Mouse (Mus musculus) CH12F3 (cell line): ENCODE results near the gene Rtbdn.

Experiments
- in situ Hi-C: fragments of 300-500 bp; cut with MboI; formaldehyde crosslinking; loops from 2 replicates; pipeline ENCODE4 v1.14.3; 2020; ENCODE audit warnings: low sequenced_read_pairs

Rtbdn gene

DNA sequence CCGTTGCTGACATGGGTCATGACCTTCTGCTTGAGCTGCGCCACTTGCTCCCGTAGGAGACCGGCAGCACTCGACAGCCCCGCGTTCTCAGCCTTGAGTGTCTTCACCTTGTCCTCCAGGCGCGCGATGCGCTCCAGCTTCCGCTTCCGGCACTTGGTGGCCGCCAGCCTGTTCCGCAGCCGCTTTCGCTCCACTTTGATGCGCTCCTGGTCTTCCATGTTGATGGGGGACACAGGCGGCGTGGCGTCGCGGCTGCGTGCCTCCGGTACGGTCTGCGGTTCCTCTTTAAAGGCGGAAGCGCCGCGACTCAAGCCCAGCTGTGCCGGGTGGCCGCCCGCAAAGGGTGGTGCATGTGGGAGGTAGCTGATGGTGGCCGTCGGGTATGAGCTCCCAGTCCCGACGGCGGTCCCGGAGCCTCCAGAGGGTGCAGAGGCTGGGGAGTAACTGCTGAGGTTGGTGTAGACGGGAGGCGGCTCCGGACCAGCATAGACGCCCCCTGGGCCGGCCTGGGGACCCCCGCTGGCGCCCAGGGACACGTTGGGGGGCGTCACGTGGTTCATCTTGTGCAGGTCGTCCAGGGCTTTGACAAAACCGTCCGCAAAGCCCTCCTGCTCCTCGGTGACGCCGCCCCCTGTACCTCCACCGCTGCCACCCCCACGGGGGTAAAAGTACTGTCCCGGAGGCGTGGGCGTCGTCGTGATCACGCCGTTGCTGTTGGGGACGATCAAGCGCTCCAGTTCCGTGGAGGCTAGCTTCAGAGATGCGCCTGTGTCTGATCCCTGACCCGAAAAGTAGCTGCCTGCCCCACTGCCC is 30.9 kb downstream of the Rtbdn start:
- in situ Hi-C loops: no loop called here

DNA sequence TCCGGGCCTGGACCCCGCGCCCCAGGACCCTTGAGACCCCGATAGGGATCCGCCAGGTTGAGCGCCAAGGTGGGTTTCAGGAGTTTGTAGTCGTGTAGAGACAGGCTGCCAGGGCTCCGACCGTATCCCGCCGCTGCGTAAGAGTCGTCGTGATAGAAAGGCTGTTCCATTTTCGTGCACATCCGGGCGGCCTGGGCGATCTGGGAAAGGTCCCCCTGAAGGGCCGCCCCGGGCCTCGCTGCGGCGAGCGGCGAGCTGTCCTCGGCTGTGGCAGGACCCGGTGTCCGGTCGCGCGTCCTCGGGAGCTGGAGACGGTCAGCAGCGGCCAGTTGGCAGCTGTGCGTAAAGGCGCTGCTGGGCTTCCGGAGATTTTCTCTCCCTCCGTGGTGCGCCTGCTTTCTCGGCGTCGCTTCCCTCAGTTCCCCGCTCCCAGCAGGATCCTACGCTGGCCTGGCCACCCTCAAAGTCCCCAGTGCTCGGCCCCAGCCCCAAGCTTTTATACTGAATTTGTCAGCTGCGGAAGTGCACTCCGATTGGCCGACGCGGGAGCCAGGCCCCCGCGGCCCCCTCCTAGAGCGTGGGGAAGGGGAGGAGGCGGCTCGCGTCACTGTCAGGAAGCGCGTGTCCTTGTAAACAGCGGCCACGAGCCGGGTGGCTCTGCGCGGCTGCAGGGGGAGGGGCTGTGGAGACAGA is 31.6 kb downstream of the Rtbdn start, which contains the start of gene Junb:
Junb (minus strand) TSS at position 471 of the 693 bp plus-strand sequence.
- in situ Hi-C loops: no loop called here

DNA sequence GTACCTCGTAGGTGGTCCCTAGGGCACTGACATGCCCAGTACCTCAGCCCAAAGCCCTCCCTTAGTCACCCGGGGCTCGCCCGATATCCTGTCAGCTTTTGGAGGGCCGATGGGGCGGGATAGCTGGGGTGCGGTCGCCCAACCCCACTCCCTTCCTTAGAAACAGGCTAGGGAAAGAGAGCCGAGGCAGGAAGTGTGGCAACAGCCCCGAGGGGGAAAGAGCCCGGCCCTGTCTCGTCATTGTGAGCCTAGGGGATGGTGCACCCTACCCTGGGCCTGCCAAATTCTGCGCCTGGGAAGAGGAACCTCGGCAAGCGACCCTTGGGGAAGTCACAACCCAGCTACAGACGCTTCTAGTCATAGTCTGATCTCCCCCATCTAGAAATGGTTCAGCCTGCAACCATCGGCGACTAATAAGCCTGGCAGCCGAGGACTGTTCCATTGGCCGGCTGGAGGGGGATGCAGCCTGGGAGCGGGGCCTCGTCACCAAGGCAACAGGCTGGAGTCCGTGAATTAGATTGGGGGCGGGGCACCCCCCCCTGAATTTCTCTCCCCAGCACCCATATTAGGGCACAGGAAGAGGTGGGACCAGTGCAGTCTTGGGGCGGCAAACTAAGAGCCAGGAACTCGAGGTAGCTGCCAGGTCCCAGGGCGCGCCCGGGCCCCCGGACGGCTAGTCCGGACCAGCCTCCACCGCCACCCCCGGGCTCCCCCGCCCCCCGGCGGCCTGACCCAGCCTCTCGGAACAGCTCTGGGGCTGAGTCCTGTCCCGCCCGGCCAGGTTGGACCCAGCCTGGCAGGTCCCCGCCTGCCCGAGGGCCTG is 33.0 kb downstream of the Rtbdn start:
- in situ Hi-C loops: no loop called here

DNA sequence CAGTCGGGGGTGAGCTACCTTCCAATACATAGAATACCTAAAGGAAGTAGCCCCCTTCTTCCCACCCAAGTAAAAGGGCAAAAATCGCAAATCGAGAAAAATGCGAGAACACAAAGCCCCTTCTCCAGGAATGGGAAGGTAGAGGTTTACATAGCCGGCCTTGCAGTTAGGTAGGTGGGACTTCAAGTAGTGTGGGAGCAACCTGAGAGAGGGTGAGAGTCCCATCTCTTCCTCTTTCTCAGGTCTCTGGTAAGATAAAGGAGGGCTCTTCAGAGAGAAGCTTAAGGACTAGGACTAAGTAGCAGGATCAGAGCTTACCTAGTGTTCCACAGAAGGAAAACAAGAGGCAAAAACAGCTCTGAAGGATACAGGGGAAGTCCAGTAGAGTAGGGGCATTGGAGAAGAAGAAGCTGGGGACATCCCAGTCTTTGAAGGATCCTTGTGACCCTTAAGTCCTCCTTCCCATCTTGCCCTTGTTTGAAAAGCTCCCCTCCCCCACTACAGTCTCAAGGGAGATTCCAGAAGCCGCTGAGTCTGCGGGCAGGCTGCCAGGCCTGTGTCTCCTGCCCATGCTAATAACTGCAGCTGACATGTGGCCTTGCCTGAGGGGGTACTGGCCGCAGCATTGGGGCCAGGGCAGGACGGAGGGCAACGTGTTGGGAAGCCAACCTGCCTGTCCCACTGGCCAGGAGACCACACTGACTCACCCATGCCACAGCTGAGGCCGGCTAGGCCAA is 34.0 kb downstream of the Rtbdn start:
- in situ Hi-C loops: no loop called here

DNA sequence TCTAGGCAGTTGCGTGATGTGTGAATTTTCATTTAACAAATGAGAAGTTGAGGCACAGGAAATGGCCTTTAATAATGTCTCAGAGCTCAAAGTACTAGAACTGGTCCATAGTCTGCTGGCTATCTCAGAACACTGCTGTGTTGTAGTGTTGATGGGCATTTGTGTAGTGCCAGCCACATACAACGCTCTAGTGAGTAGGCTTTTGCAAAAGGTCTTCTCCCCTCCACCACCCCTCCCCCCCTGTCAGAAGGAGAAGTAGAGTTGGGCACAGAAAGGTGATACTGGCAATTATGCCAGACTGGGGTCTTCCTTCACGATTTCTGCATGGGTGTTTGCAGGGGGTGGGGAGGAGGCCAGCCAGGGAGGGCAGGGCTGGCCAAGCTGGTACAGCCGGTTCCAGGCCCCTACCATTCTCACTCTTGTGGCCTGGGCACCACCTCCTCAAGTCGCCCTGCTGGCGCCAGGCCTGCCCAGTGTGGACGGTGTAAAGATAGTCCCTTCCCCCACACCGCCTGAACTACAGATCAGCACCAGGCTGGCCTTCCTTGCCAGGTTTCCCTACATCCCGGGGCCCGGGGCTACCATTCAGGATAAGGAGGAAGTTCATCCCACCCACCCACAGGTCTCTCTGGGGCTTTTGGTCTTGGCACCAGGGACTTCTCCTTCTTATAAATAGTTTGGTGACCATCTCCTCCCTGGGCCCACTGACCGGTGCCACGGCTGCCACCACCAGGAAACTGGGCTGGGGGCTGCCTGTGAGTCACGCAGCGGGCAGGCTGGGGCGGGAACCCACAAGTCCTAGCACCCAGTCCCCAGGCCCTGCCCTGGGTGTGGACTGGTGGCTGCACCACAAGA is 35.1 kb downstream of the Rtbdn start:
- in situ Hi-C loops: no loop called here

DNA sequence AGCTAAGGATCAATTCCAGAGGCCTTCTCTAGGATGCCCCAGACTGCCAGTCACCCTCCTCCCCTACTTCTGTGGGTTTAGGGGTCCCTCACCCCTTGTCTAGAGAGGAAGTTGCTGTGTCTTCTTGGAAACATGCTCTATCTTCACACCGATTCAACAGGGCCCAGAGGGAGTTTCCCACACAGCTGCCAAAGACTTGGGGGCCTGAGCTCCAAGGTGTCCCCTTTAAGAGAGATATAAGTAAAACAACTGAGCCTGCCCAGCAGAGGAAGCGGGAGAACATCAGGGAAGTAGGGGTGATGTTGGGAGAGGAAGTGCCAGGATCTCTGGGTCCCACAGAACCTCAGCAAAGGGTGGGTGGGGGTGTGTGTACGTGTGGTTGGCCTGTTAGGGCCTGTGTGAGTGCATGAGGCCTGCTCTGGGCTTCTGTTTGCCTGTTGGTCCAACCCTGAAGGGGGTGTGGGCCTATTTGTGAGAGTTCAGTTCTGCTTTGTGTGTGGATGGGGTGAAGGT is 35.8 kb downstream of the Rtbdn start:
- in situ Hi-C loops: no loop called here

DNA sequence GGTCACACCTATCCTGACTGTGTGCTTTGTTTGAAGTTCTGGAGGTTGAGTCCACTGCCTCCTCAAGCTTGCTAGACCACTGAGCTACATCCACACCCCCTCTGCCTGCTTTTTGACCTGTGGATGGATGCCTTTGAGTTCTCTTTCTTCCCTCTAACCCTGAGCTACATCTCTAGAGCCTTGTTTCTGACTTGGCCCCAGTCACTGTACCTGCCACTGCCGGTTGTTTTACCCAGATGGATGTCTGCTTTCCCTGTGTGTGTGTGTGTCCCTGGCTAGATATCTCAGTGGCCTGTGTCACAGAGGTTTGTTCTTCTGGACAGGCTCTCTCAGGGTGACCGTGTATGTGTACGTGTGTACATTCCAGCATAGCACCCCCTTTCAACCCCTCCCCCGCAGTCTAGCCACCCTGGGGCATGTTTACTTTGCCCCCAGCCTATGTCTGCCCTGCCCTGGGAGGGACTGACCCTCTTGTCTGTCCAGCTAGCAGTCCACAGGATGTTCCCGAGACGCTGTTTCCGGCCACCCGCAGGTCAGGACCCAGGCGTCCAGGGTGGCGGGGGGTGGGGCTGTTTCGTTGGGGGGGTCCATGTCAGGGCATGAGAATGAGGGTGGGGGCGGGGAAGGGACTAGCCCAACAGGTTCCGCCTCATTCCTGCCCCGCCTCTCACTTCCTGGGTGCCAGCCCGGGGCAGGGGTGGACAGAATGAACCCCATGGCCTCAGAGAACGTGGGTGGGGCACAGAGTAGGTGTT is 37.7 kb downstream of the Rtbdn start:
- in situ Hi-C loops: no loop called here

DNA sequence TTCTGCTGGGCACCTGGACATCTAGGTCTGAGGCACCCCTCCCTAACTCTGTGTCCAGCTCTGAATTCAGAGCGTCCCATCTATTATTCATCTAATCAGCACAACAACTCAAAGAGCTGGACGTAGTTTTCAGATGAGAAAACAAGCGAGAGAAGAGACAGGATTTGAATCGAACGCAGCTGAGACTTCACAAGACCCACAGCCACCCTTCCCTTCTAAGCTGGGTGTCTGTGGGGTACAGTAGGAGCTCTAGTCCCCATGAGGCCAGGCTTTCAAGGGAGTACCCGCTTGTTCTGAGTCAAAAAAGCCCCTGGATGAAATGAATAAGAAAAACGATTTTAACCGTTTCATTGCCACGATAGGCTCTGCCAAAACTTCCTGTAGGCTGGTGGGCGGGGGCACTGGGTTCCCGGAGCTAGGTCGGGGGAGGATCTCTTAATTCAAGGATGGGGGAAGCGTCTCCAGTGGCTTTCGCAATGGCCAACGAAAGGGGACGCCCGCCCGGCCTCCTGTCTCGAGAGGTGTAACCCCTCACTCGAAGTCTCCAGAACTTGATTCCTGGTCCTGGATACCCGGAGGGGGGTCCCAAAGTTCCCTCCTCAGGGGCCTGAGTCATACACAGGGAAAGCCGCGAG is 38.4 kb downstream of the Rtbdn start:
- in situ Hi-C loops: no loop called here

DNA sequence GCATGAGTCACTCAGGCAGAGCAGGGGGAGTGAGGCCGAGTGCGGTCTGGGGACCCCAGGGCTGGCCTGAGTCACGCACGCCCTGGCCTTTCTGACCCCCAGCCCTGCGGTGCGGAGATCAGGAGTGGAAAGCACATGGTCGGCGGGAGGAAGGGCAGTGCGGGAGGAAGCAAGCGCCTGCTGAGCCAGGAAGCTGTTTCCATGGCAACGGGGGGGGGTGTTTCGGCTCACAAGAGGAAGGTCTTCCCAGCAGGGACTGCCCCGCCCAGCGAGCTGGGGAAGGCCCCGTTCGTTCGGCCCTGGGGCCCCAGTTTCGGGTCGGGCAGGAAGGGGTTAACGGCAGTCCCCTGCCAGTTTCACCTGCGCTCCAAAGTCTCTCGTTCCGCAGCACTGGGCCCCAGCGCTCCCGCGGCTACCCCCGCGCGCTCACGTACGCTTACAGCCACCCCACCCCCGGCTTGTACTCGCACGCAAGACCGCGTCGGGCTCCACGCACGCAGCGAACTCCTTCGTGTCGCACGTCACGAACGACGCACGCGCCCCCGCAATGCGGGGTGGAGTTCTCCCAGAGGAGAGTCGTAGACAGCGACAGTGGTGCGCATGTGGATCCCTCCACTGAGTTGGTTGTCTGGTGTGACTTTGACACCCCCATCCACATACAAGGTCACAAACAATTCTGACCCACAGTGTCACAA is 39.0 kb downstream of the Rtbdn start:
- in situ Hi-C loops: no loop called here

DNA sequence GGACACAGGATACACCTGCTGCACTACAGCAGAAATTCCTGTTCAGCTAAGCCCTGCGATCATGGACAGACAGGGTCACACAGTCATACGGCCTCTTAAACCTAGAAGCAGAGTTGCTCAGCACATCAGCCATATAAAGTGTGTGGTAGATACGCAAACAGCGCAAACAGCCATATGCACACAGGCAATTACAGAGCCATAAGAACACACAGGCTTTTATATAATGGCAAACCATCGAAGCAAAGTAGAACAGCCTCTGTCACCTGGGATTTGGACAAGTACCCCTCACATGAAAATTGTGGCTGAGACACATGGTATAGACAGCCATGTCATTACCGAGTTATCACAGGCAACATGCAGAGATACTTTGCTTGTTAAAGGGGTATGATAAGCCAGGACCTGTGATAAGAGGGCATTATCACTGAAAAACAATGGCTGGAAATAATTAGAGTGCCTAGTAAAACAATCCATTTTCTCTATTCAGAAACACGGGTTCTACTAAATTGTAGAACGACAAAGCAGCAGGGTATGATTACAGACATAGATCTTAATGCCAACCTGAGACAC is 39.7 kb downstream of the Rtbdn start:
- in situ Hi-C loops: no loop called here

DNA sequence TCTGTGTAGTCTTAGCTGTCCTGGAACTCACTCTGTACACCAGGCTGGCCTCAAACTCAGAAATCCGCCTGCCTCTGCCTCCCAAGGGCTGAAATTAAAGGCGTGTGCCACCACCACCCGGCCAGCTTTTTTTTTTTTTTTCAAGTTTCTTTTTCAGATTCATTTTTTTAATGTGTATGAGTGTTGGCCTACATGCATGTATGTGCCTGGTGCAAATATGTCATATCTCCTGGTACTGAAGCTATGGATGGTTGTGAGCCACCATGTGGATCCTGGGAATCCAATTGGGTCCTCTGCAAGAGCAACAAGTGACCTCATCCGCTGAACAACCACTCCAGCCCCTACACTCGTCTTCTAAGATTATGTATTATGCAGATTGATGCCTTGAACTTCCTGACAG is 40.6 kb downstream of the Rtbdn start:
- in situ Hi-C loops: no loop called here

DNA sequence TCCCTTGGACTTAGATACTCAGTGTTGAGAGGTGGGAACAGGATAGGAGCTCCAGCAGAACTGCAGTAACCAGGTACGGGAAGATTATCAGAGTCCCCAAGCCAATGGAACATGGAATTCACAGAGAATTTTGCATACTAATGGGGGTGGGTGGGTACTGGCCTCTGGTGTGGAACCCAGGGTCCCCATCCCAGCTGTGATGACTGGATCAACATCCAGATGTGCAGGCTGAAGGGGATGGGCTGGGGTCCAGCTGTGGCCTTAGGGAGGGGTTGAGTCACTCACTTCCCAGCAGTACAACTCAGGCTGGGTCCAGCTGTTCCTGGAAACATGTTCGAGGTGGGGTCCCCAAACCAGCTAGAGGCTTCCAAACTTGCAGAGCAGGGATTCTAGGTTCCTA is 41.1 kb downstream of the Rtbdn start:
- in situ Hi-C loops: no loop called here

DNA sequence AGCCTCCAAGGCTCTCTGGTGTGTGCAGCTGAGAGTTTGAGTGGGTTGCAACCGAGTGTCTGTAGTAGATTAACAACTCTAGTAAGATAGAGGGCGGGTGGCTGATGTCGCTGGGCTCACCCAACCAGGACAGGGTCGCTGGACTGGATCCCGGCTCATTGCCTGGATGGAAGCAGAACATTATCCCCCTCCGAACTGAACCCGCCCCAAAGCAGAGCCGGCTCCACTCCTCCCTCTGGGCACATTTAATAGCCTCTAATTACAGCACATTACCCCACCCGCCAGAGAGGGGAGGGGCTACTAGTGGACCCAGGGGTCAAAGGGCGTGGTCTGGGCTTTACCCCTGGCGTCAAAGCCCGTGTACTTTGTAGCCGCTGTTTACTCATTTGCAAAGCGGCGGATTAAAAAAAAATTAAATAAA is 42.5 kb downstream of the Rtbdn start:
- in situ Hi-C loops: no loop called here

DNA sequence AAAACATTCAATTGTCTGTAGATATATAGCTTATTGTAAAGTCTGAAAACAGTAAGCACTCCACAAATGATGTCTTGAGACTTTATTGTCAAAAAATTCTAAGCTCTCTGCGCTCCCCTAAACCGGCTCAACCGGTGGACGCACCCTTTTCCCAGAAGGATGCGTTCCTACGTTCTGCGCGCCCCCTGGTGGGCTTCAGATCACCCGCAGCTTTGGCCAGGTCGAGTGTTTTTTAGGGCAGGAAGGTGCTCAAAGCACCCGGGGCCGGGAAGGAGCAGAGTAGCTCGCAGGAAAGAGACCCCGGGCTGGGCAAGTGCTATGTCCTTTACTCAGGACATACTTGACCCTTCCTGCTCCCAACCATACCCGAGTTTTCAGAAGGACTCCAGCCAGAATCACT is 43.0 kb downstream of the Rtbdn start:
- in situ Hi-C loops: no loop called here

DNA sequence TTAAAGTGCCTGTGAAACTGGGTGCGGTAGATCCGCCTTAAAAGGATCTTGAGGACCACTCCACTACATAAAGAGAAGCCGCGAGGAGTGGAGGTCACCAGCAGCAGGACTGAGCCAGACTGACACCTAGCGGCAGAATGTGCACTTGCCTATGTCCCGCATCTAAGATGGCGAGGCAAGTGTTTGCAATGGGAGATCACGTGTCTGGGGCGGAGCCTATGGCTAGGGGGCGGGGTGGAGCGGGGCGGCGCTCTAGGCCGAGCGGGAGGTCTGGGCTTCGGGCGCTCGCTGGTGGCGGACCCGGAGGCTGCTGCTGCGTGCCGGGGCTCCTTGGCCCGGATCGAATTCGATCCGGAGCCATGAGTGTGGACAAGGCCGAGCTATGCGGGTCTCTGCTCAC is 43.6 kb downstream of the Rtbdn start, which contains the start of gene Hook2:
Hook2 (plus strand) TSS at position 255 of the 400 bp plus-strand sequence.
- in situ Hi-C loops: no loop called here

DNA sequence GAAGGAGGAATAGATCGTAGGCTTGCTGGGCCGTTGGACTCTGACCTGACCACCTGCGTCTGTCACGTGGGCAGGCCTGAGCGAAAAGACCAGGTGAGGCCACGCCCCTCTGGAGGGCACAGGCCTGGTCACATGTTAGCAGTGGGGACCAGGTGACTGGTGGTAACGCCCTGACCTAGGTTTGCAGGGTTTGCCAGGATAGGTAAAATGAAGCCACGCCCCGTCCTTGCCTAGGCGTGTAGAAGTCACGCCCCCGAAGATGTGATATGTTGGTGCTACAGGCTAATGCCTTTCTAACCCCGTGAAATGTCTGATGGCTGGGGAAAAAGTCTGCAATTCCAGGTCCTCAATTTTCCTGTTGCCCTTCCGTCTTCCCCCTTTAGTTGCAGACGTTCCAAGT is 44.0 kb downstream of the Rtbdn start:
- in situ Hi-C loops: no loop called here

DNA sequence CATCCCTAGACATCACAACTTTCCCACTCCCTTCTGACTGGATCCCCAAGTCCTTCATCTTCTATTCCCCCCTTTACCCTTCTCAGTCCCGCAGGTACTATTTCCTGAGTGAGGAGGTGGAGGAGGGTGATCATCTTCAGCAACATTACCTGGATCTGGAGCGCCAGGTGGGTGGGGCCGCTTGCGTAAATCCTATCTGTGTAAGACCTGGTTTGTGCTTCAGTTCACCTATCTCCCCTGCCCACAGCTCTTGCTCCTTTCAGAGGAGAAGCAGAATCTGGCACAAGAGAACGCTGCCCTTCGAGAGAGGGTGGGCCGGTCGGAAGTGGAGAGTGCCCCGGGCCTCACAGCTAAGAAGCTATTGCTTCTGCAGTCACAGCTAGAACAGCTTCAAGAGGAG is 47.6 kb downstream of the Rtbdn start:
- in situ Hi-C loops: no loop called here
